Mouse (Mus musculus) spleen, postnatal 14 days (tissue): ENCODE results near the gene Ankef1.

Experiments used
- DNase-seq, 2 experiments: peaks; one replicate each; pipeline ENCODE4 v3.0.0; 2021 to 2022; ENCODE audit warnings: low spot score in 2 of 2

The Ankef1 gene

GRCm38 (mm10) chr2:136600651-136601170, 99.0 kb downstream of the Ankef1 start:
- no peak for DNase-seq

DNA sequence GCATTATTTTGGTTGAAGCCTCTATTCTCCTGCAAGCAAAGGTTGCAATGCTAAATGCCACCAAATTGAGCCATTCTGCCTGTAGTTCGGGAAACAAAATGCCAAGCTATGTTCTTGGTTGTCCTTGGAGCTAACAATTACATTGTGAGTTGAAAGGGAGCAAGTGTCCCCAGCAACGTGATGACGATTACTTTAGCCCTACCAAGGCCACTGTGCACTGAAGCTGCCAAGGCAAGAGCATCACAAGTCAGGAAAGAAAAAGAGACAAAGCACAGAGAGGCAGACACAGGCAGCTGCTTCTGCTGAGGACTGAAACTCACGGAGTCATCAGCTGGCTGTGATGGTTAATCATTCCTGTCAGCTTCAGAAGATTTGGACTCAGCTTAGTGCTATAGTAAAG, 99.5 kb downstream of the Ankef1 start:
- DNase-seq = no peak
